Mouse (Mus musculus) kidney, postnatal 0 days (tissue): Measurements from ENCODE around the gene Cel. TPM values are rescaled to one million over a fixed set of nuclear protein-coding genes. Genes with fewer than 3 reads are reported as not detected.

ENCODE experiments used
- ATAC-seq: fragments of 200-750 bp; cut with Nextera tagmentation; replicated peaks from 2 replicates; pipeline ENCODE4 v1.8.0; 2017; ENCODE audit warnings: low read depth, moderate number of reproducible peaks, moderate TSS enrichment, moderate library complexity; ENCODE audit not compliant: low FRiP score
- DNase-seq: peaks from one replicate; pipeline ENCODE4 v3.0.0-alpha.2; 2016; ENCODE audit warnings: low spot score
- H3K27ac ChIP-seq: fragments of 300-500 bp; sonication (generic); 2 replicates; pipeline ENCODE4 v1.5.1; 2014; ENCODE audit warnings: mild to moderate bottlenecking
- H3K27me3 ChIP-seq: fragments of 300-500 bp; sonication (generic); 2 replicates; pipeline ENCODE4 v1.6.1; 2014; ENCODE audit warnings: low read length, mixed read lengths; ENCODE audit not compliant: insufficient read depth
- H3K36me3 ChIP-seq: fragments of 300-500 bp; sonication (generic); 2 replicates; pipeline ENCODE4 v1.6.1; 2014; ENCODE audit warnings: low read length, mixed read lengths; ENCODE audit not compliant: insufficient read depth
- H3K4me1 ChIP-seq: fragments of 300-500 bp; sonication (generic); replicated peaks from 2 replicates; pipeline ENCODE4 v1.6.1; 2014; ENCODE audit warnings: antibody characterized with exemption, low read length, mixed read lengths; ENCODE audit not compliant: insufficient read depth
- H3K4me2 ChIP-seq: fragments of 300-500 bp; sonication (generic); 2 replicates; pipeline ENCODE4 v1.6.1; 2014; ENCODE audit warnings: mild to moderate bottlenecking, low read length, moderate library complexity, mixed read lengths
- H3K4me3 ChIP-seq: fragments of 300-500 bp; sonication (generic); replicated peaks from 2 replicates; pipeline ENCODE4 v1.5.1; 2014; ENCODE audit warnings: low read depth, low read length
- H3K9ac ChIP-seq: fragments of 300-500 bp; sonication (generic); 2 replicates; pipeline ENCODE4 v1.6.1; 2014; ENCODE audit warnings: low read depth, low read length
- H3K9me3 ChIP-seq: fragments of 300-500 bp; sonication (generic); replicated peaks from 2 replicates; pipeline ENCODE4 v1.6.1; 2016; ENCODE audit warnings: low read length, inconsistent platforms, mixed read lengths
- CTCF ChIP-seq: IDR thresholded peaks from 2 replicates; pipeline ENCODE4 v1.5.1; 2016; ENCODE audit warnings: antibody characterized with exemption, low read depth, mild to moderate bottlenecking, moderate library complexity
- WGBS: fragments of 180-500 bp; shearing (Covaris S2); extraction: QIAGEN DNeasy Blood & Tissue Kit; methylation state at CpG from one replicate; pipeline ENCODE4 v1.1.7; 2014; 5-methylcytosine and 5-hydroxymethylcytosine counted together
- polyA plus RNA-seq: library from polyadenylated mRNA; unstranded; fragments of >200 nt; fragmentation: Nextera tagmentation; extraction: Ambion mirVana; gene quantifications from 2 replicates; pipeline ENCODE4 v1.2.1, GENCODE M21; 2015

Gene Cel
- polyA plus RNA-seq, 1 experiment from 2014 or later = not detected

DNA sequence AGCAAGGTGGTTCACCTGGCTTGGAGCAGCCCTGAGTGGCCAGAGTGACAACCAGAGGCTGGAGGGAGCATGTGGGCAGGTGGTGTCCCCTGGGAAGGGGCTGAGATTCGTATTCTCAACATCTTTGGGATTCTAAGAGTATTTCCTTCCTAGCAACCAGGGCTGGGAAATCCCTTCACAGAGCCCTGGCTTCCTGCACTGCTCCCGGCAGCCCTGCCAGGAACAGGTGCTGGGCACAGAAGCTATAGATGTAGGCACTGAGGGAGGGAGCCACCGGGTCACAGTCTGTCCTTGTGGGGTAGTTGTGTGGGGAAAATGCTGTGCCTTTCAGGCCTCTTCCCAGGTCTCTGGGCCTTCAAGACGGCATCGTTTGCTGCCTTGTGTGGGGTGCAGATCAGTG, 42.6 kb downstream of the Cel start:
- no peaks in the 10 kb centered on the region for H3K36me3 ChIP-seq
- H3K4me3 ChIP-seq = no peak overlapping the region
- WGBS = 83% methylated on average over 5 of the region's 5 CpGs
- no peak overlapping the region for H3K27ac ChIP-seq
- H3K4me1 ChIP-seq = peaks cover 21% of the 10 kb centered on the region; the same call in 1 of the 2 replicates
- no peak for TF ChIP-seq CTCF
- DNase-seq (no peak), ATAC-seq (no peak)
- H3K4me2 ChIP-seq = no peak overlapping the region
- no peaks in the 10 kb centered on the region for H3K27me3 ChIP-seq
- H3K9me3 ChIP-seq = no peaks in the 10 kb centered on the region
- no peak overlapping the region for H3K9ac ChIP-seq

DNA sequence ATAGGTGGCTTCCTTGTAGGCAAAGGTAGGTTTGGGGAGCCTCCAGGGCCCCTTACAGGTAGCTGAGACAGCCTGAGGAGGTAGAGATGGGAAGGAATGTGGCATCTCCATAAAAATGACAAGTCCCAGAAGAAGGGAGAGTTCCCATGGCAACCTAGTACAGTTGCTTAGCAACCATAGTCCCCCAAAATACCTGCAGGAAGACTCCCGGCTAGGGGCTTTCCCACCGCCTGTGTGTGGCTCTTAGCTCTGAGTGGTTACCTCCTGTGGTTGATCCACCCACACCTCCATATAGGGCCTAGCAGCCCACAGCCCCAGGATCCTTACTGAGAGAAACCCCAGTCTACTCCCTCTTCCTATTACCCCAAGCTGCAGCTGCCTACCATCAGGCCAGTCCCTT, 45.0 kb downstream of the Cel start:
- no peak overlapping the region for H3K4me2 ChIP-seq
- no peak for DNase-seq
- WGBS = 65% methylated on average over 2 of the region's 2 CpGs
- no peak overlapping the region for H3K4me3 ChIP-seq
- no peak overlapping the region for H3K9ac ChIP-seq
- H3K27ac ChIP-seq = no peak overlapping the region
- no peak for TF ChIP-seq CTCF
- peaks cover 16% of the 10 kb centered on the region for H3K4me1 ChIP-seq
- no peak for ATAC-seq
- no peaks in the 10 kb centered on the region for H3K9me3 ChIP-seq
- no peaks in the 10 kb centered on the region for H3K36me3 ChIP-seq
- H3K27me3 ChIP-seq = no peaks in the 10 kb centered on the region

DNA sequence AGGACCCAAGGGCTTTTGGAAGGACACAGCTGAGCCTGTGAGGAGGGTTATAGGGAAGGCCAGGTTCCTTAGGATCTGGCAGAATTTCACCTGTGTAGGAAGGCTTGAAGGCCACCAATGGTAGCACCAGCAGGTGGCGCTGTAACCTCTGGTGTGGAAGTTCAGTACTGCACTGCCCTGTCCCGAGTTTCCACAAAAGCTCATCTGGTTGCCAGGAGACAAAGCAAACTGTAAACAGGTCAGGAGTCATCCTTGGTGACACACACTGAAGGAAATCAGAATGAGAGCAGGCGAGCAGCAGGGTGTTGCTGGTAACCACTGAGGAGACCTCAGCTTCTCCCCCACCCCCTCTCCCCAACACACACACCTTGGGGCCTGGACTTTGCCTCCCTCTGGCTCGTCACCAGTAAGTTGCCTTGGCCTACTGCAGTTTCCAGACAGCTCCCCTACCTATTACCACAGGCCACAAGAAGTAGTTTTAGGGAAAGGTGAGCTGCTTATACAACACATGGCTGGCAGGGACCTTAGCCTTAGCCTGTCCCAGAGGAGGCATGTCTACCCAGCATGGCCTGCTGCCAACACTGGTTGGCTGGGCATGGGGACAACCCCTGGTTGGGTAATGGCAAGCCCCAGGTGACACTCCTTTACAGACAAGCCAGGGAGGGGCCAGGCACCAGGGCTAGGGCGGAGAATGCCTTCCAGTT, 45.8 kb downstream of the Cel start:
- WGBS = 51% methylated on average over 5 of the region's 5 CpGs
- Histone ChIP-seq H3K27me3 (no peaks in the 10 kb centered on the region), H3K27ac (0 out of 2 replicates have a peak overlapping the region, but pooled peaks have one; percentile 13), H3K9me3 (no peaks in the 10 kb centered on the region), H3K4me2 (no peak overlapping the region), H3K4me1 (peaks cover 16% of the 10 kb centered on the region), H3K36me3 (no peaks in the 10 kb centered on the region), H3K9ac (no peak overlapping the region), H3K4me3 (no peak overlapping the region)
- DNase-seq = peak; percentile 84
- TF ChIP-seq CTCF = peak; percentile 88
- peak; percentile 62 for ATAC-seq

GRCm38 (mm10) chr2:28514489-28514888, 48.7 kb downstream of the Cel start:
- peaks cover 16% of the 10 kb centered on the region for H3K4me1 ChIP-seq
- 25% methylated on average over 5 of the region's 5 CpGs for WGBS
- DNase-seq (peak; percentile 93), ATAC-seq (no peak; the same call in 1 of the 2 replicates)
- 0 out of 2 replicates have a peak overlapping the region, but pooled peaks have one; percentile 83 for H3K9ac ChIP-seq
- H3K27me3 ChIP-seq = no peaks in the 10 kb centered on the region
- H3K4me2 ChIP-seq = peak overlapping the region; percentile 97
- peak; percentile 97 for TF ChIP-seq CTCF
- H3K4me3 ChIP-seq = peak overlapping the region; percentile 67; the same call in 1 of the 2 replicates
- H3K9me3 ChIP-seq = no peaks in the 10 kb centered on the region
- H3K27ac ChIP-seq = no peak overlapping the region
- H3K36me3 ChIP-seq = no peaks in the 10 kb centered on the region

- Histone ChIP-seq H3K27me3 (no peaks in the 10 kb centered on the region), H3K4me1 (peaks cover 16% of the 10 kb centered on the region), H3K9ac (peak overlapping the region; percentile 83), H3K27ac (peak overlapping the region; percentile 71), H3K4me3 (peak overlapping the region; percentile 67), H3K36me3 (no peaks in the 10 kb centered on the region), H3K9me3 (no peaks in the 10 kb centered on the region), H3K4me2 (peak overlapping the region; percentile 97)
- no peak for TF ChIP-seq CTCF
- ATAC-seq (peak; percentile 27; the same call in 1 of the 2 replicates), DNase-seq (peak; percentile 40)
- 4% methylated on average over 47 of the region's 47 CpGs for WGBS
Observed at GRCm38 (mm10) chr2:28513431-28514370, 49.5 kb downstream of the Cel start.

DNA sequence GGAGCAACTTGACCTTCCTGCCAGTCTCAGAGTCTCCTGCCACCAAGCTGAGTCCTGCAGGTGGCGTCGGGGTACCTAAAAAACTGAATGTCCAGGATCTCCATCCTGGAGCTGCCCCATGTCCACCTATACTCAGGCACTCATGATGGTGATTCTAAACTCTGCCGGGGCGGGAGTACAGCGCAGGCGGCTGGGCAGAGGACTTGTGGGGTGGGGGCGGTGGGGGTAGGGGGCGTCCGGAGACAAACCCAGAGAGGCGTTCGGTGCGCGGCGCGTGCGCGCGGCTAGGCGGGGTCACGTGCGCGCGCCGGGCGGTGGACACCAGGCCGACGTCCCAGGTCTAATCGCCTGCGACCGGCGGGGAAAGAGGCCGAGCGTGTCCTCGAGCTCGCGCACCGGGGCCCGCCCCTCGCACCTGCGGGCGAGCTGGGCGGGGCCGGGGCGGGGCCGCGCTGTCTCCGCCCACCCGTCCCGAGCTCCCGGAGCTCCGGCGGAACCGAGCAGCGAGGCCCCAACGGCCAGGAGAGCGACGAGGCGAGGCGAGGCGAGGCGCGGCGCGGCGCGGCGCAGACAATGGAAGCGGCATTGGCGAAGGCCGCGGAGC, 50.3 kb downstream of the Cel start, which contains the start of gene Ralgds:
Gene Ralgds, plus strand, starts transcription at position 328 of the 604 bp plus-strand sequence.
- ATAC-seq (peak; percentile 64), DNase-seq (peak; percentile 54)
- H3K4me2 ChIP-seq = peak within 1 kb of the TSS; percentile 97
- H3K4me1 ChIP-seq = peaks cover 16% of the 10 kb centered on the region
- no peaks in the 10 kb centered on the region for H3K27me3 ChIP-seq
- no peaks in the 10 kb centered on the region for H3K36me3 ChIP-seq
- H3K9me3 ChIP-seq = no peaks in the 10 kb centered on the region
- WGBS = under 1% methylated on average over 50 of the region's 71 CpGs
- H3K9ac ChIP-seq = peak within 1 kb of the TSS; percentile 83
- TF ChIP-seq CTCF = peak; percentile 47; the same call in 1 of the 2 replicates
- peak within 1 kb of the TSS; percentile 67 for H3K4me3 ChIP-seq
- H3K27ac ChIP-seq = peak within 1 kb of the TSS; percentile 71
